ENCODE assay signal across 8 mouse cellular contexts in genomic region chr10:23076691-23077385, GRCm38 (mm10).
DNase-seq lines count a peak whose midpoint lies in the region; ATAC-seq lines count a peak whose summit lies in the region.

No protein-coding gene starts in this region.

- H3K4me1 ChIP-seq in heart, embryonic 13.5 days = 0 out of 2 replicates have a peak, but pooled peaks cover 3% of the 10 kb centered on the region
- H3K4me1 ChIP-seq in limb, embryonic 12.5 days (replicated peaks) = no peaks in the 10 kb centered on the region
- no peaks in the 10 kb centered on the region for H3K4me1 ChIP-seq in midbrain, embryonic 15.5 days

- WGBS in heart, embryonic 13.5 days = 52% methylated on average over 21 of the region's 21 CpGs
- WGBS in limb, embryonic 12.5 days = 53% methylated on average over 21 of the region's 21 CpGs
- WGBS in midbrain, embryonic 15.5 days = 58% methylated on average over 21 of the region's 21 CpGs

- no peaks in the 10 kb centered on the region for H3K9me3 ChIP-seq in heart, embryonic 13.5 days
- H3K9me3 ChIP-seq in limb, embryonic 12.5 days = no peaks in the 10 kb centered on the region
- no peaks in the 10 kb centered on the region for H3K9me3 ChIP-seq in midbrain, embryonic 15.5 days

- H3K9ac ChIP-seq in heart, embryonic 13.5 days = peak overlapping the region; percentile 30; the same call in 1 of the 2 replicates
- no peak overlapping the region for H3K9ac ChIP-seq in limb, embryonic 12.5 days (replicated peaks)
- H3K9ac ChIP-seq in midbrain, embryonic 15.5 days = no peak overlapping the region

- peaks cover 3% of the 10 kb centered on the region; the same call in 1 of the 2 replicates for H3K27me3 ChIP-seq in heart, embryonic 13.5 days (replicated peaks)
- peaks cover under 1% of the 10 kb centered on the region; the same call in 1 of the 2 replicates for H3K27me3 ChIP-seq in limb, embryonic 12.5 days
- H3K27me3 ChIP-seq in midbrain, embryonic 15.5 days (replicated peaks) = no peaks in the 10 kb centered on the region

- no peak overlapping the region; the same call in 1 of the 2 replicates for H3K27ac ChIP-seq in heart, embryonic 13.5 days (replicated peaks)
- no peak overlapping the region for H3K27ac ChIP-seq in limb, embryonic 12.5 days
- H3K27ac ChIP-seq in midbrain, embryonic 15.5 days = no peak overlapping the region

- peak overlapping the region; percentile 37 for H3K4me3 ChIP-seq in heart, embryonic 13.5 days
- no peak overlapping the region for H3K4me3 ChIP-seq in limb, embryonic 12.5 days (replicated peaks)
- H3K4me3 ChIP-seq in midbrain, embryonic 15.5 days = 0 out of 2 replicates have a peak overlapping the region, but pooled peaks have one; percentile 7

- H3K36me3 ChIP-seq in heart, embryonic 13.5 days = no peaks in the 10 kb centered on the region
- H3K36me3 ChIP-seq in limb, embryonic 12.5 days = no peaks in the 10 kb centered on the region
- no peaks in the 10 kb centered on the region for H3K36me3 ChIP-seq in midbrain, embryonic 15.5 days (replicated peaks)

- peak; percentile 27 to 40 for DNase-seq in cerebellum, postnatal 10 days
- DNase-seq in cerebellum, adult 8-10 months = no peak
- DNase-seq in MN1 (ENCODE audit: low spot score) = peak; percentile 28
- DNase-seq in spleen, postnatal 14 days (ENCODE audit: low spot score in 2 of 2) = no peak

- ATAC-seq in heart, embryonic 13.5 days (ENCODE audit: extremely low read depth, insufficient number of reproducible peaks, low FRiP score, low TSS enrichment) = no peak
- ATAC-seq in limb, embryonic 12.5 days (ENCODE audit: insufficient number of reproducible peaks, insufficient read depth, low FRiP score, low TSS enrichment, low read depth) = no peak
- ATAC-seq in midbrain, embryonic 15.5 days (replicated peaks) = no peak
- no peak for ATAC-seq in monocyte, adult 5-6 weeks (replicated peaks; ENCODE audit: insufficient number of reproducible peaks, low FRiP score, low TSS enrichment, poor library complexity, severe bottlenecking)

- H3K4me2 ChIP-seq in heart, embryonic 13.5 days = peak overlapping the region; percentile 58
- peak overlapping the region; percentile 24; the same call in 1 of the 2 replicates for H3K4me2 ChIP-seq in limb, embryonic 12.5 days
- peak overlapping the region; percentile 26 for H3K4me2 ChIP-seq in midbrain, embryonic 15.5 days

Comparison
In these comparisons a context has a peak if more than half of its experiments do, and no peak if none do; other contexts are left out.
1. DNase-seq: peak in cerebellum, postnatal 10 days (2 of 2) and MN1 (single experiment); none in cerebellum, adult 8-10 months (single experiment) and spleen, postnatal 14 days (0 of 2).
2. Peak in every context shown above with its lines, with median percentiles within 50 percentile points of each other: H3K4me2 ChIP-seq.